ENCODE assay signal across 19 mouse cellular contexts in the genomic region with DNA sequence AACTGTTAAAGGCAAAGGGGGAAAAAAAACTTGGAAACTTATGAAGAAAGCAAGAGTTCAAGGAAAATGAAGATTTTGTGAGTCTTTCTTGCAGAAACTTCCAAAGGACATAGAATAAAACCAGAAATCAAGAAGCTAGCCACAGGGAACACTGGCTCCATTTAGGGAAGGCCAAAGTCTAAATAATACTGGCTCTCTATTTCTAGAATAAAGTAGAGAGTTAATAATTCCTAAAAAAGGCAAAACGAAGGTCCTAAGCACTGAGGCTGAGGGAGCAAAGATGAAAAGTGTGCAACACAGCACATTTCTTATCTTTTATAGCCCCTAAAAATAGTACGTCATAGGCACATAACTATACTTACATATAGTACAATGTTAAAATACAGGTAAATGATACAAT.
"Had no signal": no experiment of that assay in that cellular context is flagged by ENCODE, and none has a peak within 500 bp of the region (broad histone marks: within the 10 kb centered on the region; RNA-seq: fewer than 3 reads in every experiment).

No protein-coding gene starts in this region.

- H3K27ac ChIP-seq: midbrain, embryonic 10.5 days; midbrain, embryonic 12.5 days; neural tube, embryonic 13.5 days; neural tube, embryonic 15.5 days had no signal

- H3K4me3 ChIP-seq: midbrain, embryonic 10.5 days; midbrain, embryonic 12.5 days; myocyte; neural tube, embryonic 13.5 days; neural tube, embryonic 15.5 days had no signal

- H3K9me3 ChIP-seq: midbrain, embryonic 10.5 days; midbrain, embryonic 12.5 days; neural tube, embryonic 13.5 days; neural tube, embryonic 15.5 days had no signal

- H3K27me3 ChIP-seq: midbrain, embryonic 12.5 days; neural tube, embryonic 13.5 days; neural tube, embryonic 15.5 days had no signal

- DNase-seq: lung, adult 18-20 months; lung, embryonic 14.5 days; lung, postnatal 10 days; lung, postnatal 4 days; midbrain, embryonic 14.5 days; retina, postnatal 1 day; right cerebral cortex, adult 18-20 months; right cerebral cortex, postnatal 25 days; right cerebral cortex, postnatal 4 days; spleen, adult 18-20 months; thymus, adult 18-20 months; thymus, postnatal 14 days; thymus, postnatal 36 days had no signal

- H3K4me2 ChIP-seq: lung, embryonic 14.5 days; midbrain, embryonic 12.5 days; neural tube, embryonic 13.5 days; neural tube, embryonic 15.5 days had no signal

- H3K9ac ChIP-seq: lung, embryonic 14.5 days; midbrain, embryonic 12.5 days; neural tube, embryonic 13.5 days; neural tube, embryonic 15.5 days had no signal

- ATAC-seq: midbrain, embryonic 16.5 days had no signal

- H3K4me1 ChIP-seq: midbrain, embryonic 10.5 days; midbrain, embryonic 12.5 days; neural tube, embryonic 13.5 days; neural tube, embryonic 15.5 days had no signal
